Mouse (Mus musculus) bone marrow macrophage, adult 2 months (primary cell): ENCODE measurements around the gene Ipmk.

Source experiments
- CTCF ChIP-seq: IDR thresholded peaks from 2 replicates; pipeline ENCODE4 v1.5.1; 2012; ENCODE audit warnings: low read depth, mild to moderate bottlenecking, low read length, moderate library complexity
- POLR2A ChIP-seq: IDR thresholded peaks from 2 replicates; pipeline ENCODE4 v1.6.1; 2012; ENCODE audit warnings: mild to moderate bottlenecking, low read depth, low read length, borderline replicate concordance

GRCm38 (mm10) chr10:71384159-71385044 lies 36.8 kb downstream of the Ipmk start:
- TF ChIP-seq CTCF = no peak
- TF ChIP-seq POLR2A = no peak
